Mouse (Mus musculus) small intestine, adult 2 months (tissue): ENCODE data around the gene Gja5.

ENCODE experiments used
- CTCF ChIP-seq: fragments of 200-500 bp; IDR thresholded peaks from 2 replicates; pipeline ENCODE4 v1.5.1; 2012; ENCODE audit warnings: low read depth, mild to moderate bottlenecking, control low read depth, inconsistent platforms, low read length, moderate library complexity, mixed read lengths; ENCODE audit not compliant: insufficient replicate concordance, insufficient read length; ENCODE audit errors: extremely low read depth
- POLR2A ChIP-seq: fragments of 200-500 bp; IDR thresholded peaks from 2 replicates; pipeline ENCODE4 v1.6.1; 2012; ENCODE audit warnings: low read depth, mild to moderate bottlenecking, control low read depth, inconsistent platforms, low read length, moderate library complexity

GRCm38 (mm10) chr3:97076412-97076811 is 171.9 kb downstream of the Gja5 start:
- TF ChIP-seq CTCF, result peak; percentile 73; the same call in 1 of the 2 replicates
- no peak for TF ChIP-seq POLR2A
